Mouse (Mus musculus) myocyte (in vitro differentiated cells): ENCODE results near the gene Mia2. TPM values are rescaled to one million over a fixed set of nuclear protein-coding genes. Genes with fewer than 3 reads are reported as not detected.

Experiments
- H3K27me3 ChIP-seq: one replicate; pipeline ENCODE4 v1.6.1; 2011; ENCODE audit not compliant: control insufficient read depth, insufficient read depth, insufficient read length
- H3K36me3 ChIP-seq: one replicate; pipeline ENCODE4 v1.6.1; 2011; ENCODE audit not compliant: control insufficient read depth, insufficient read depth
- H3K4me2 ChIP-seq: one replicate; pipeline ENCODE4 v1.6.1; 2011; ENCODE audit warnings: low read depth, control low read depth
- H3K4me3 ChIP-seq: one replicate; pipeline ENCODE4 v1.5.1; 2011; ENCODE audit warnings: mild to moderate bottlenecking, control low read depth, moderate library complexity
- H3K79me2 ChIP-seq: one replicate; pipeline ENCODE4 v1.6.1; 2011; ENCODE audit not compliant: control insufficient read depth, insufficient read depth
- H3ac ChIP-seq: one replicate; pipeline ENCODE4 v1.6.1; 2011; ENCODE audit not compliant: control insufficient read depth, insufficient read length
- CEBPB ChIP-seq: IDR thresholded peaks from 2 replicates; pipeline ENCODE4 v1.6.1; 2011; ENCODE audit warnings: mild to moderate bottlenecking, moderate library complexity; ENCODE audit not compliant: poor library complexity, insufficient read depth, severe bottlenecking
- E2F4 ChIP-seq: IDR thresholded peaks from one replicate; pipeline ENCODE4 v1.6.1; 2011; ENCODE audit warnings: mild to moderate bottlenecking, control low read depth, moderate library complexity; ENCODE audit not compliant: insufficient read depth
- MAX ChIP-seq: IDR thresholded peaks from one replicate; pipeline ENCODE4 v1.6.1; 2011; ENCODE audit warnings: low read depth, mild to moderate bottlenecking, control low read depth
- MYOD1 ChIP-seq, 3 experiments: IDR thresholded peaks; one replicate each; pipeline ENCODE4 v1.6.1; 2011; ENCODE audit warnings: control low read depth in 2 of 3, low read depth in 2 of 3, mild to moderate bottlenecking in 2 of 3, moderate library complexity in 1 of 3; ENCODE audit not compliant: insufficient read length in 2 of 3, control insufficient read depth in 1 of 3
- MYOG ChIP-seq, 3 experiments: IDR thresholded peaks; one replicate each; pipeline ENCODE4 v1.6.1; 2011; ENCODE audit warnings: control low read depth in 2 of 3, low read depth in 2 of 3, mild to moderate bottlenecking in 2 of 3; ENCODE audit not compliant: insufficient read length in 2 of 3, control insufficient read depth in 1 of 3, insufficient read depth in 1 of 3
- POLR2A ChIP-seq: IDR thresholded peaks from one replicate; pipeline ENCODE4 v1.6.1; 2011; ENCODE audit warnings: low read depth, mild to moderate bottlenecking, control low read depth, moderate library complexity; ENCODE audit not compliant: insufficient read length
- POLR2AphosphoS2 ChIP-seq: IDR thresholded peaks from one replicate; pipeline ENCODE4 v1.6.1; 2011; ENCODE audit warnings: low read depth, control low read depth; ENCODE audit not compliant: insufficient read length
- REST ChIP-seq: IDR thresholded peaks from one replicate; pipeline ENCODE4 v1.6.1; 2011; ENCODE audit warnings: mild to moderate bottlenecking, control low read depth, moderate library complexity; ENCODE audit not compliant: insufficient read depth, insufficient read length
- SRF ChIP-seq: IDR thresholded peaks from one replicate; pipeline ENCODE4 v1.6.1; 2011; ENCODE audit warnings: low read depth; ENCODE audit not compliant: control insufficient read depth, insufficient read length
- TCF12 ChIP-seq: IDR thresholded peaks from one replicate; pipeline ENCODE4 v1.6.1; 2011; ENCODE audit warnings: mild to moderate bottlenecking, control low read depth; ENCODE audit not compliant: poor library complexity, insufficient read depth, severe bottlenecking
- TCF3 ChIP-seq: IDR thresholded peaks from one replicate; pipeline ENCODE4 v1.6.1; 2011; ENCODE audit warnings: low read depth, control low read depth; ENCODE audit not compliant: insufficient read length
- USF1 ChIP-seq: IDR thresholded peaks from one replicate; pipeline ENCODE4 v1.6.1; 2011; ENCODE audit warnings: low read depth, mild to moderate bottlenecking, control low read depth, moderate library complexity
- polyA plus RNA-seq: library from polyadenylated mRNA; unstranded; fragments of >200 nt; fragmentation: generic; extraction: Trizol; gene quantifications from one replicate; pipeline ENCODE4 v1.2.1, GENCODE M21; 2012; ENCODE audit warnings: missing spikeins

The Mia2 gene
- polyA plus RNA-seq, 1 experiment = 22.6 TPM

DNA sequence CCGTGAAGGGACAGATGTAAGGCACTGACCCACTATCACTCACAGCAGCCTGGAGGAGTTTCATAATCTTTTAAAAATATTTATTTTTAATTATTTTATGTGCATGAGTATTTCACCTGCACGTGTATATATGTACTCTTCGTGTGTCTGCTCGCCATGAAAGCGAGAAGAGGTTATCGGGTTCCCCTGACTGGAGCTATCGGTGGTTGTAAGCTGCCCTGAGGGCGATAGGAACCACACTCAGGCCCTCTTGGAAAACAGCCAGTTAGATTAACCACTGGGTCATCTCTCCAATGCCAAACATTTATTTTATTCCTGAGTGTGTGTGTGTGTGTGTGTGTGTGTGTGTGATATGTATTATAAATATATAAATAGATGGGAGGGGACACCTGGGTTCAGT, 30.8 kb upstream of the Mia2 start:
- Histone ChIP-seq H3K79me2 (peaks cover 38% of the 10 kb centered on the region), H3K27me3 (no peaks in the 10 kb centered on the region), H3K4me2 (no peak overlapping the region), H3K36me3 (peaks cover 18% of the 10 kb centered on the region), H3ac (no peak overlapping the region), H3K4me3 (no peak overlapping the region)
- TF ChIP-seq MYOD1 (IDR thresholded peaks at IDR 0.05; ENCODE audit: control insufficient read depth in 1 of 3, insufficient read length in 2 of 3, low read depth in 2 of 3) (no peak), REST (no peak), E2F4 (no peak), POLR2AphosphoS2 (no peak), USF1 (no peak), SRF (no peak), TCF12 (no peak), CEBPB (no peak), POLR2A (no peak), MAX (no peak), TCF3 (no peak), MYOG (IDR thresholded peaks at IDR 0.05; ENCODE audit: control insufficient read depth in 1 of 3, insufficient read depth in 1 of 3, insufficient read length in 2 of 3, low read depth in 2 of 3) (no peak)

DNA sequence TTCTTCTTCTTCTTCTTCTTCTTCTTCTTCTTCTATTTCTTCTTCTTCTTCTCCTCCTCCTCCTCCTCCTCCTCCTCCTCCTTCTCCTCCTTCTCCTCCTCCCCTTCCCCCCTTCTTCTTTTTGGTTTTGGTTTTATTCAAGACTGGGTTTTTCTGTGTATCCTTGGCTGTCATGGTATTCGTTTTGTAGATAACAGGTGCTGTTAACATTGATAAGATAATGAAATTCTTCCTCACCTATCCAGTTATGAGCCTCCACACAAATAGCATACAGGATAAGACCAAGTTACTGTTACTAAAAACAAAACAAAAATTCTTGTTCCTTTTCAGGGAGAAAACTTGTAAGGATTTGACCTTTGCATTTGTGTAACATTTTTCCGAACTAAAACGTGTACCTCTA, 29.8 kb upstream of the Mia2 start:
- H3K4me2 ChIP-seq = peak overlapping the region; percentile 95
- H3K36me3 ChIP-seq = peaks cover 28% of the 10 kb centered on the region
- no peak for TF ChIP-seq E2F4
- TF ChIP-seq SRF = no peak
- TF ChIP-seq MYOG (IDR thresholded peaks at IDR 0.05; ENCODE audit: control insufficient read depth in 1 of 3, insufficient read depth in 1 of 3, insufficient read length in 2 of 3, low read depth in 2 of 3) = no peak
- peak overlapping the region; percentile 84 for H3K4me3 ChIP-seq
- H3K27me3 ChIP-seq = no peaks in the 10 kb centered on the region
- peaks cover 29% of the 10 kb centered on the region for H3K79me2 ChIP-seq
- no peak overlapping the region for H3ac ChIP-seq

DNA sequence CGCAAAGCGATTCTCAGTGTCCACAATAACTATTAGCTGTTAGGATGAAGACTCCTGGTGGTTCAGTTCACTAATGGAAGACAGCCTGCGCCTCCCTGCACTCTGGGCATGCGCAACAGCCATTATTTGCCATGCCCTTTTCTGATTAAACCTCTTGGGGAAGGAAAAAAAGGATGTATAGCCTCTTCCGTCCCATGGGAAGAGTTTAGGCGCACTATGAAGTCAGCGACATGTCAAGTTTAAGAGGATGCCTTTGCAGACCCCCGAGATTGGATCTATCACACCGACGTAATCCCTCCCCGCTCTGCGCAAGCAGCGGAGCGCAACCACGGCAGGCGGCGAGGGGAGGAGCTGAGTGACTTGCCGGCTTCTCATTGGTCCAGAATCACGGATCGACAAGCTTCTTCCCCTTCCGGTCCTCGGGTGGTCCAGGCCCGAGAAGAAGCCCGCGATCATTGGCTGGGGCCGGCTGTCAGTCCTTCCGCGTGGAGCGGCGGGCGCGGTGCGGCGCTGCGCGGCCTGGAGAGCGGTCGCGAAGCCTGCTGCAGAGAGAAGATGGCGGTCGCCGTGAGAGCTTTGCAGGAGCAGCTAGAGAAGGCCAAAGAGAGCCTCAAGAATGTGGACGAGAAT, 29.0 kb upstream of the Mia2 start, which contains the start of gene Pnn:
Gene Pnn, plus strand, starts transcription at position 437 of the 630 bp plus-strand sequence.
- no peaks in the 10 kb centered on the region for H3K27me3 ChIP-seq
- H3K4me2 ChIP-seq = peak within 1 kb of the TSS; percentile 95
- peaks cover 25% of the 10 kb centered on the region for H3K79me2 ChIP-seq
- peaks cover 35% of the 10 kb centered on the region for H3K36me3 ChIP-seq
- H3K4me3 ChIP-seq = peak within 1 kb of the TSS; percentile 84
- TF ChIP-seq TCF3 = no peak
- TF ChIP-seq MYOD1 (IDR thresholded peaks at IDR 0.05; ENCODE audit: control insufficient read depth in 1 of 3, insufficient read length in 2 of 3, low read depth in 2 of 3) = no peak
- no peak for TF ChIP-seq SRF
- TF ChIP-seq E2F4 = no peak
- TF ChIP-seq REST = no peak
- peak; percentile 21 for TF ChIP-seq MAX
- TF ChIP-seq CEBPB = no peak
- no peak for TF ChIP-seq TCF12
- TF ChIP-seq USF1 = no peak
- peak; percentile 79 for TF ChIP-seq POLR2A
- TF ChIP-seq POLR2AphosphoS2 = peak; percentile 76
- no peak for TF ChIP-seq MYOG (IDR thresholded peaks at IDR 0.05; ENCODE audit: control insufficient read depth in 1 of 3, insufficient read depth in 1 of 3, insufficient read length in 2 of 3, low read depth in 2 of 3)
- peak within 1 kb of the TSS; percentile 69 for H3ac ChIP-seq

DNA sequence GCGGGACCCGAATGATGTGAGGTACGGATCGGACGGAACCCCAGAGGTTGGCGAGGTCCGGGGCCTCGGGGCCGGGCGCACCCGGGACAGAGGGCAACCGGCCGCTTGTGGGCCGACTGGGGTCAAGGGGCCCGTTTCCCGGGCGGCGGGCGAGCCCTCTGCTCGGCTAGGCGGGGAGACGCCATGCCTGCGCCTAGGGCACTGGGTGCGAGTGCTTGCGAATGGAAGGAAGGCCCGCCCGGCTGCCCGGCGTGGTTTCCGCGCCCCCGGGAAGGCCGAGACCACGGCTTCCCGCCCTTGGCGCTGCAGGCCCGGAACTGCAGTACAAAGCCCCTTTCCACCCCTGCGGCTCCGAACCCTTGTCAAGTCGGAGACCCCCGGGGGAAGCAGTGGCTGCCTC, 28.5 kb upstream of the Mia2 start:
- Histone ChIP-seq H3K4me2 (peak overlapping the region; percentile 89), H3K79me2 (peaks cover 25% of the 10 kb centered on the region), H3K36me3 (peaks cover 41% of the 10 kb centered on the region), H3ac (peak overlapping the region; percentile 69), H3K27me3 (no peaks in the 10 kb centered on the region), H3K4me3 (peak overlapping the region; percentile 84)
- no peak for TF ChIP-seq REST
- no peak for TF ChIP-seq CEBPB

DNA sequence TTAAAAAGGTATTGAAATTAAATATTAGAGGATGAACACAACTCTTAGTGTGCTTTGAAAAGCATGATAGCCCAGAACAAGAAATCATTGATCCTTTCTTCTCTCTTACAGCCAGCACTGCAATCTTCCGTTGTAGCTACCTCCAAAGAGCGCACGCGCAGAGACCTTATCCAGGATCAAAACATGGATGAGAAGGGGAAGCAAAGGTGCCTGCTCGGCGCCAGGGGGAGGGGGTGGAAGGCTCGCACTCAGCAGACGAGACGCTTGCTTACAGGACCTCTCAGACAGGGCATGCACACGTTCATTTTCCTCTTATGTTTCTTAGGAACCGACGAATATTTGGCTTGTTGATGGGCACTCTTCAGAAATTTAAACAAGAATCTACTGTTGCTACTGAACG, 26.8 kb upstream of the Mia2 start:
- peaks cover 25% of the 10 kb centered on the region for H3K79me2 ChIP-seq
- TF ChIP-seq SRF (no peak), E2F4 (no peak), MAX (no peak), USF1 (no peak), REST (no peak)
- H3K4me3 ChIP-seq = no peak overlapping the region
- H3K36me3 ChIP-seq = peaks cover 55% of the 10 kb centered on the region
- no peak overlapping the region for H3ac ChIP-seq
- no peaks in the 10 kb centered on the region for H3K27me3 ChIP-seq
- no peak overlapping the region for H3K4me2 ChIP-seq
